Mouse (Mus musculus) midbrain, embryonic 13.5 days (tissue): Measurements from ENCODE around the gene BC051019. TPM values are rescaled to one million over a fixed set of nuclear protein-coding genes. Genes with fewer than 3 reads are reported as not detected.

ENCODE experiments used
- ATAC-seq: fragments of 200-750 bp; cut with Nextera tagmentation; 2 replicates; pipeline ENCODE4 v1.8.0; 2017; ENCODE audit warnings: mild to moderate bottlenecking, moderate TSS enrichment, moderate library complexity
- H3K27ac ChIP-seq: fragments of 300-500 bp; sonication (generic); 2 replicates; pipeline ENCODE4 v1.5.1; 2015; ENCODE audit warnings: inconsistent platforms, mild to moderate bottlenecking, moderate library complexity
- H3K27me3 ChIP-seq: fragments of 300-500 bp; sonication (generic); 2 replicates; pipeline ENCODE4 v1.6.1; 2015; ENCODE audit warnings: mild to moderate bottlenecking, inconsistent platforms
- H3K36me3 ChIP-seq: fragments of 300-500 bp; sonication (generic); 2 replicates; pipeline ENCODE4 v1.6.1; 2015; ENCODE audit warnings: mild to moderate bottlenecking, inconsistent platforms
- H3K4me1 ChIP-seq: fragments of 300-500 bp; sonication (generic); replicated peaks from 2 replicates; pipeline ENCODE4 v1.6.1; 2015; ENCODE audit warnings: inconsistent platforms
- H3K4me2 ChIP-seq: fragments of 300-500 bp; sonication (generic); replicated peaks from 2 replicates; pipeline ENCODE4 v1.6.1; 2015; ENCODE audit warnings: moderate library complexity, mild to moderate bottlenecking, inconsistent platforms
- H3K4me3 ChIP-seq: fragments of 300-500 bp; sonication (generic); replicated peaks from 2 replicates; pipeline ENCODE4 v1.5.1; 2015; ENCODE audit warnings: mild to moderate bottlenecking, inconsistent platforms
- H3K9ac ChIP-seq: fragments of 300-500 bp; sonication (generic); replicated peaks from 2 replicates; pipeline ENCODE4 v1.6.1; 2015; ENCODE audit warnings: mild to moderate bottlenecking, inconsistent platforms
- H3K9me3 ChIP-seq: fragments of 300-500 bp; sonication (generic); 2 replicates; pipeline ENCODE4 v1.6.1; 2016; ENCODE audit warnings: mild to moderate bottlenecking, inconsistent platforms
- WGBS: fragments of 180-500 bp; shearing (Covaris S2); methylation state at CpG from one replicate; pipeline ENCODE4 v1.1.7; 2015; 5-methylcytosine and 5-hydroxymethylcytosine counted together
- polyA plus RNA-seq: library from polyadenylated mRNA; unstranded; fragments of >200 nt; fragmentation: Nextera tagmentation; extraction: Ambion mirVana; gene quantifications from 2 replicates; pipeline ENCODE4 v1.2.1, GENCODE M21; 2015

BC051019 gene
- polyA plus RNA-seq: not detected in 2 replicates

DNA sequence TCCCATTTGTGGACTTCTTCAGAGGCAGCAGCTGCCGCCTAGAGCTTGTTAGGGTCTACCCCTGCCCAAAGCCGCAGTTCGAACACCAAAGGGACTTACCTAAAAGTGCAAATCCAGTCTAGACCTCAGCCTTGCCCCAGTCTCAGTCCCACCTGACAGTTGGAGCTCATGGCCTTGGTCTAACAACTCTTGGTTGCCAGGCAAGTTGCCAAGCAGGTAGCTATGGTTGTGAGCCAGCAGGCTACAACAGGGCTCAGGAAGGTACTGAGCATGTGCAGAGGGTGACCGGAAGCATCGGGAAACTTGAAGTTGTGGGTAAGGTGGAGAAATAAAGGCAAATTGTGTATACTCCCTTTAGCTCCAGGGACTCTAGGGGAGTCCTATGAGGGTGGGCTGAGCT is at the start of gene BC051019:
TSS of gene BC051019 (minus strand) at position 154 of the 400 bp plus-strand sequence.
- H3K4me3 ChIP-seq: no peak within 1 kb of the TSS
- no peaks in the 10 kb centered on the region for H3K27me3 ChIP-seq
- 96% methylated on average over 5 of the region's 5 CpGs for WGBS
- no peaks in the 10 kb centered on the region for H3K36me3 ChIP-seq
- H3K9ac ChIP-seq: no peak within 1 kb of the TSS
- no peaks in the 10 kb centered on the region for H3K9me3 ChIP-seq
- no peaks in the 10 kb centered on the region for H3K4me1 ChIP-seq
- H3K4me2 ChIP-seq: no peak within 1 kb of the TSS
- no peak within 1 kb of the TSS for H3K27ac ChIP-seq
- no peak for ATAC-seq

GRCm38 (mm10) chr7:109772251-109772650 is 48.6 kb upstream of the BC051019 start:
- ATAC-seq: no peak

DNA sequence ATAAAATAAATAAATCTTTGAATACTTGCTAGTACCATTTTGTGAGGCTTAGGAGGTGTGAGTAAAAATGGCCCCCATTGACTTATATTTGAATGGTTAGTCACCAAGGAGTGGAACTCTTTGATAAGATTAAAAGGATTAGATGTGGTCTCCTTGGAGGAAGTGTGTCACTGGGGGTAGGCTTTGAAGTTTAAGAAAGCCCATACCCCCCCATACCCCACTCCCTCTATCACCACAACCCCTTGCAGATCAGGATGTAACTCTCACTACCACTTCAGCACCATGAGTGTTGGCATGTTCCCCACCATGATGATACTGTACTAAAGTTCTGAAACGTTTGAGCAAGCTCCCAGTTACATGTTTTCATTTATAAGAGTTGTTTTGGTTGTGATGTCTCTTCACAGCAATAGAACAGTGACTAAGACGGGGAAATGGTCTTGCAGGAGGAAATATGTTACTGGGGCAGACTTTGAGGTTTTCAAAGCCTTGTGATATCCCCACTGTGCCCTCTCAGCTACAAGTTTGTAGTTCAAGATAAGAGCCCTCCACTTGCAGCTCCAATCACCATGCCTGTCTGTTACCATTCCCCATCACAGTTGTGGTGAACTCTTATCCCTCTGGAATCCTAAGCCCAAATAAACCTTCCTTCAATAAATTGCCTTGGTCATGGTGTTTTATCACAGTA is 45.2 kb upstream of the BC051019 start:
- Histone ChIP-seq H3K27me3 (no peaks in the 10 kb centered on the region), H3K36me3 (no peaks in the 10 kb centered on the region), H3K4me1 (no peaks in the 10 kb centered on the region), H3K27ac (no peak overlapping the region), H3K4me2 (no peak overlapping the region), H3K9ac (no peak overlapping the region), H3K4me3 (no peak overlapping the region), H3K9me3 (no peaks in the 10 kb centered on the region)
- WGBS: 68% methylated on average over 2 of the region's 2 CpGs
- ATAC-seq: no peak

More at GRCm38 (mm10) chr7:109772251-109772650, 48.6 kb upstream of the BC051019 start:
- Histone ChIP-seq H3K27ac (no peak overlapping the region), H3K4me1 (no peaks in the 10 kb centered on the region), H3K9ac (no peak overlapping the region), H3K9me3 (no peaks in the 10 kb centered on the region), H3K36me3 (no peaks in the 10 kb centered on the region), H3K4me3 (no peak overlapping the region), H3K27me3 (no peaks in the 10 kb centered on the region), H3K4me2 (no peak overlapping the region)

- 87% methylated on average over 7 of the region's 7 CpGs for WGBS
- Histone ChIP-seq H3K27ac (no peak overlapping the region), H3K27me3 (no peaks in the 10 kb centered on the region), H3K36me3 (no peaks in the 10 kb centered on the region), H3K4me2 (no peak overlapping the region), H3K9me3 (no peaks in the 10 kb centered on the region), H3K4me3 (no peak overlapping the region), H3K9ac (no peak overlapping the region), H3K4me1 (no peaks in the 10 kb centered on the region)
- ATAC-seq: no peak
Measured at GRCm38 (mm10) chr7:109767575-109768350, 44.1 kb upstream of the BC051019 start.

DNA sequence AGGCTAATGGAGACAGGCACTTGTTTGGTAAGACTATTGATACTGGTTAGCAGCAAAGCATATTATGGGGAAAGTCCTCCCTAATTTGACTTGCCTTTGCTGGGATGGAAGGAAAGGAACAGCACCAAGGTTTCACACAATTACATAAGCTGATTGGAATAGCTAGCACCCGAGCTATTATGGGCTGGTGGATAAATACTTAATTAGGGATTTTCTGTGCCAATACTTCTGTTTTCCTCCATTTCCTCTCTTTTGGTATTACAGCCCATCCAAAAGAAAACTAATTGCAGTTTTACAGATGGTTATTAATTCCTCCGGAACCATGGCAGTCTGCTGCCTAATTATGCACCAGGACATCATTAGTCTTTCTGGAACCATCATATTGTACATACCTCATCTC is 40.4 kb upstream of the BC051019 start:
- 83% methylated on average over 2 of the region's 2 CpGs for WGBS
- Histone ChIP-seq H3K4me2 (no peak overlapping the region), H3K27ac (no peak overlapping the region), H3K27me3 (no peaks in the 10 kb centered on the region), H3K9ac (no peak overlapping the region), H3K9me3 (no peaks in the 10 kb centered on the region), H3K4me1 (no peaks in the 10 kb centered on the region), H3K36me3 (no peaks in the 10 kb centered on the region), H3K4me3 (no peak overlapping the region)
- no peak for ATAC-seq

- H3K27me3 ChIP-seq: no peaks in the 10 kb centered on the region
- H3K9me3 ChIP-seq: no peaks in the 10 kb centered on the region
- ATAC-seq: no peak
- H3K4me2 ChIP-seq: no peak overlapping the region
- peaks cover 16% of the 10 kb centered on the region for H3K4me1 ChIP-seq
- H3K36me3 ChIP-seq: no peaks in the 10 kb centered on the region
- H3K27ac ChIP-seq: no peak overlapping the region
- H3K9ac ChIP-seq: no peak overlapping the region
- no peak overlapping the region for H3K4me3 ChIP-seq
- WGBS: 99% methylated on average over 3 of the region's 3 CpGs
Measured at GRCm38 (mm10) chr7:109756291-109756690, 32.6 kb upstream of the BC051019 start.

GRCm38 (mm10) chr7:109754034-109754433 is 30.4 kb upstream of the BC051019 start:
- H3K9me3 ChIP-seq: no peaks in the 10 kb centered on the region
- peaks cover 25% of the 10 kb centered on the region for H3K4me1 ChIP-seq
- H3K4me3 ChIP-seq: no peak overlapping the region
- no peak overlapping the region for H3K27ac ChIP-seq
- H3K9ac ChIP-seq: peak overlapping the region; percentile 97; the same call in 1 of the 2 replicates
- no peaks in the 10 kb centered on the region; the same call in 1 of the 2 replicates for H3K36me3 ChIP-seq
- no peak for ATAC-seq
- H3K27me3 ChIP-seq: no peaks in the 10 kb centered on the region
- H3K4me2 ChIP-seq: no peak overlapping the region
- WGBS: 95% methylated on average over 8 of the region's 8 CpGs

- H3K36me3 ChIP-seq: peaks cover 5% of the 10 kb centered on the region
- H3K9me3 ChIP-seq: no peaks in the 10 kb centered on the region
- H3K9ac ChIP-seq: peak within 1 kb of the TSS; percentile 97
- peaks cover 25% of the 10 kb centered on the region for H3K4me1 ChIP-seq
- peak; percentile 95 for ATAC-seq
- WGBS: under 1% methylated on average over 74 of the region's 74 CpGs
- H3K4me2 ChIP-seq: peak within 1 kb of the TSS; percentile 93
- H3K27me3 ChIP-seq: no peaks in the 10 kb centered on the region
- peak within 1 kb of the TSS; percentile 87 for H3K27ac ChIP-seq
- peak within 1 kb of the TSS; percentile 91 for H3K4me3 ChIP-seq
Measured at GRCm38 (mm10) chr7:109752008-109752925, 28.6 kb upstream of the BC051019 start, which contains the start of gene Tmem9b. Gene Tmem9b, minus strand, starts transcription at chr7:109752875.

GRCm38 (mm10) chr7:109751427-109752007 is 27.9 kb upstream of the BC051019 start:
- Histone ChIP-seq H3K4me2 (peak overlapping the region; percentile 93), H3K36me3 (peaks cover 6% of the 10 kb centered on the region), H3K9me3 (no peaks in the 10 kb centered on the region), H3K27ac (peak overlapping the region; percentile 87), H3K4me3 (peak overlapping the region; percentile 91), H3K27me3 (no peaks in the 10 kb centered on the region), H3K4me1 (peaks cover 25% of the 10 kb centered on the region), H3K9ac (peak overlapping the region; percentile 97)
- WGBS: 3% methylated on average over 13 of the region's 13 CpGs
- peak; percentile 40 for ATAC-seq

DNA sequence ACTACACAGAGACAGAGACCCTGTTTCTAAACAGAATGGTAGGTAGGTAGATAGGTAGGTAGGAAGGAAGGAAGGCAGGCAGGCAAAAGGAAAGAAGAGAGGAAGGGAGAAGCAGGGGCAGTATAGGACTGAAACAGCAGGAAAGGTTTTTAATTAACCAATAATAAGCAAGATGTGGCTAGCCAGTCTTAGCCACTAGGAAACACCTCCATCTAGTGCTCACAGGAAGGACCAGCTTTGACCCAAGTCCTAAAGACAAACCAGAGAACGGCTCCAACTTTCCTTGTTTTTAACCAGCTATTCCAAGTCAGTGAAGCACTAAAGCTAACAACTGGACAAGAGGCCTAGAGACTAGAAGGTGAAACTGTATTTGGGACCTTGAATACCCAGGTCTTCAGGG is 24.1 kb upstream of the BC051019 start:
- no peak overlapping the region for H3K9ac ChIP-seq
- peaks cover 14% of the 10 kb centered on the region for H3K4me1 ChIP-seq
- WGBS: 65% methylated on average over 1 of the region's 1 CpGs
- H3K4me2 ChIP-seq: no peak overlapping the region
- no peaks in the 10 kb centered on the region for H3K9me3 ChIP-seq
- no peak for ATAC-seq
- no peak overlapping the region for H3K4me3 ChIP-seq
- H3K36me3 ChIP-seq: peaks cover 39% of the 10 kb centered on the region
- H3K27me3 ChIP-seq: no peaks in the 10 kb centered on the region
- H3K27ac ChIP-seq: no peak overlapping the region

DNA sequence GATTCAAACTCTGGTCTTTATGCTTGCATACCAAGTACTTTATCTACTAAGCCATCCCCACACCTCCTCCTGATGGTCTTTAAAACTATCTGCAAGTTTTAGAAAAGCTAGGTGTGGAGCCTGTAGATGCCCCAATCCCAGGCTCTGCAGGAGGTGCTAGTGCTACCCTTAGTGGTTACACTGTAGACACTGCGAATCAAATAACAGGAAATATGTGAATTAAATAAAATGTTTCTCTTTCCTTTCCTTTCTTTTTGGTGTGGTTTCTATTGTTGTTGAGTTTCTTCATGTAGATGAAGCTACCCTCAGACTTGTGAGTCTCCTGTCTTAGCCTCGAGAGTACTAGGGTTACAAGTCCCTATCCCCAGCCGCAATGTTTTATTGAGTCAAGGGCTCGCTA is 18.1 kb upstream of the BC051019 start:
- no peak overlapping the region for H3K4me2 ChIP-seq
- no peak overlapping the region for H3K27ac ChIP-seq
- H3K36me3 ChIP-seq: peaks cover 82% of the 10 kb centered on the region
- no peaks in the 10 kb centered on the region for H3K27me3 ChIP-seq
- no peak for ATAC-seq
- no peak overlapping the region for H3K4me3 ChIP-seq
- no peaks in the 10 kb centered on the region for H3K4me1 ChIP-seq
- no peaks in the 10 kb centered on the region for H3K9me3 ChIP-seq
- 90% methylated on average over 4 of the region's 4 CpGs for WGBS
- no peak overlapping the region for H3K9ac ChIP-seq
